Mouse (Mus musculus) C2C12 (cell line): ENCODE data around the gene Mei1. TPM values are rescaled to one million over a fixed set of nuclear protein-coding genes. Genes with fewer than 3 reads are reported as not detected.

Experiments used
- H3K27me3 ChIP-seq: one replicate; pipeline ENCODE4 v1.6.1; 2011; ENCODE audit not compliant: control insufficient read depth, insufficient read depth, insufficient read length
- H3K36me3 ChIP-seq: one replicate; pipeline ENCODE4 v1.6.1; 2011; ENCODE audit not compliant: control insufficient read depth, insufficient read depth
- H3K4me3 ChIP-seq: one replicate; pipeline ENCODE4 v1.5.1; 2011; ENCODE audit warnings: mild to moderate bottlenecking, control low read depth; ENCODE audit not compliant: poor library complexity, insufficient read depth, severe bottlenecking
- H3K79me2 ChIP-seq: one replicate; pipeline ENCODE4 v1.6.1; 2011; ENCODE audit not compliant: control insufficient read depth, insufficient read depth
- H3K79me3 ChIP-seq: one replicate; pipeline ENCODE4 v1.6.1; 2011; ENCODE audit warnings: low read depth, control low read depth
- H3ac ChIP-seq: one replicate; pipeline ENCODE3; 2011; ENCODE audit warnings: low read depth; ENCODE audit not compliant: control insufficient read depth, insufficient read length
- CEBPB ChIP-seq: IDR thresholded peaks from one replicate; pipeline ENCODE4 v1.6.1; 2011; ENCODE audit warnings: low read depth, mild to moderate bottlenecking, control low read depth, moderate library complexity
- CTCF ChIP-seq: IDR thresholded peaks from one replicate; pipeline ENCODE4 v1.5.1; 2011; ENCODE audit not compliant: control insufficient read depth, insufficient read depth, insufficient read length
- FOSL1 ChIP-seq: IDR thresholded peaks from one replicate; pipeline ENCODE4 v1.8.0; 2011; ENCODE audit warnings: mild to moderate bottlenecking, low read length; ENCODE audit not compliant: poor library complexity, insufficient read depth, severe bottlenecking
- MAX ChIP-seq: IDR thresholded peaks from one replicate; pipeline ENCODE4 v1.6.1; 2011; ENCODE audit warnings: mild to moderate bottlenecking, control low read depth
- MYOD1 ChIP-seq: IDR thresholded peaks from one replicate; pipeline ENCODE4 v1.6.1; 2011; ENCODE audit warnings: low read depth; ENCODE audit not compliant: control insufficient read depth, insufficient read length
- MYOG ChIP-seq: IDR thresholded peaks from one replicate; pipeline ENCODE4 v1.6.1; 2011; ENCODE audit not compliant: control insufficient read depth, insufficient read length; ENCODE audit errors: extremely low read depth
- USF1 ChIP-seq: IDR thresholded peaks from one replicate; pipeline ENCODE4 v1.6.1; 2011; ENCODE audit warnings: low read depth, mild to moderate bottlenecking, control low read depth, moderate library complexity
- polyA plus RNA-seq: library from polyadenylated mRNA; unstranded; fragments of >200 nt; fragmentation: generic; extraction: Trizol; gene quantifications from one replicate; pipeline ENCODE4 v1.2.1, GENCODE M21; 2012; ENCODE audit warnings: missing spikeins

Mei1 gene
- polyA plus RNA-seq, 1 experiment = not detected

GRCm38 (mm10) chr15:82130599-82130998 is 60.8 kb downstream of the Mei1 start:
- Histone ChIP-seq H3K79me2 (peaks cover 7% of the 10 kb centered on the region), H3K79me3 (no peaks in the 10 kb centered on the region), H3K27me3 (no peaks in the 10 kb centered on the region), H3K36me3 (peaks cover 27% of the 10 kb centered on the region), H3ac (no peak overlapping the region), H3K4me3 (no peak overlapping the region)
- TF ChIP-seq MYOG (no peak), CTCF (no peak), FOSL1 (no peak)

GRCm38 (mm10) chr15:82135372-82135771 is 65.6 kb downstream of the Mei1 start:
- TF ChIP-seq USF1 (no peak), MYOD1 (peak; percentile 75)
- Histone ChIP-seq H3K79me2 (no peaks in the 10 kb centered on the region), H3K79me3 (no peaks in the 10 kb centered on the region), H3ac (no peak overlapping the region), H3K4me3 (no peak overlapping the region), H3K36me3 (peaks cover 25% of the 10 kb centered on the region), H3K27me3 (no peaks in the 10 kb centered on the region)

- no peaks in the 10 kb centered on the region for H3K79me2 ChIP-seq
- H3K4me3 ChIP-seq = no peak overlapping the region
- no peak overlapping the region for H3ac ChIP-seq
- H3K79me3 ChIP-seq = no peaks in the 10 kb centered on the region
- TF ChIP-seq FOSL1 = no peak
- TF ChIP-seq CTCF = peak; percentile 67
- TF ChIP-seq MAX = no peak
- TF ChIP-seq MYOD1 = no peak
- H3K27me3 ChIP-seq = no peaks in the 10 kb centered on the region
- H3K36me3 ChIP-seq = peaks cover 11% of the 10 kb centered on the region
Measured at GRCm38 (mm10) chr15:82138565-82138964, 68.8 kb downstream of the Mei1 start.

- H3K36me3 ChIP-seq = peaks cover 8% of the 10 kb centered on the region
- H3K79me2 ChIP-seq = no peaks in the 10 kb centered on the region
- H3K79me3 ChIP-seq = no peaks in the 10 kb centered on the region
- H3ac ChIP-seq = no peak overlapping the region
- no peaks in the 10 kb centered on the region for H3K27me3 ChIP-seq
- TF ChIP-seq CTCF = no peak
- no peak overlapping the region for H3K4me3 ChIP-seq
Measured at GRCm38 (mm10) chr15:82139196-82139595, 69.4 kb downstream of the Mei1 start.

GRCm38 (mm10) chr15:82140355-82140754 is 70.6 kb downstream of the Mei1 start:
- Histone ChIP-seq H3K27me3 (no peaks in the 10 kb centered on the region), H3ac (no peak overlapping the region), H3K79me2 (no peaks in the 10 kb centered on the region), H3K4me3 (no peak overlapping the region), H3K79me3 (no peaks in the 10 kb centered on the region), H3K36me3 (peaks cover 8% of the 10 kb centered on the region)
- TF ChIP-seq FOSL1 (no peak), MYOG (no peak)

- no peak overlapping the region for H3ac ChIP-seq
- H3K36me3 ChIP-seq = peaks cover 8% of the 10 kb centered on the region
- no peaks in the 10 kb centered on the region for H3K27me3 ChIP-seq
- peaks cover 21% of the 10 kb centered on the region for H3K79me2 ChIP-seq
- TF ChIP-seq CEBPB (no peak), MYOD1 (no peak), MAX (no peak)
- no peak overlapping the region for H3K4me3 ChIP-seq
- H3K79me3 ChIP-seq = peaks cover 13% of the 10 kb centered on the region
Measured at GRCm38 (mm10) chr15:82144157-82144556, 74.4 kb downstream of the Mei1 start.

GRCm38 (mm10) chr15:82145408-82145807 is 75.6 kb downstream of the Mei1 start:
- H3K79me2 ChIP-seq = peaks cover 34% of the 10 kb centered on the region
- peaks cover 26% of the 10 kb centered on the region for H3K79me3 ChIP-seq
- H3ac ChIP-seq = no peak overlapping the region
- TF ChIP-seq MAX = no peak
- no peak for TF ChIP-seq CTCF
- TF ChIP-seq MYOD1 = no peak
- TF ChIP-seq MYOG = no peak
- no peak for TF ChIP-seq FOSL1
- TF ChIP-seq USF1 = no peak
- no peak for TF ChIP-seq CEBPB
- no peak overlapping the region for H3K4me3 ChIP-seq
- no peaks in the 10 kb centered on the region for H3K27me3 ChIP-seq
- peaks cover 18% of the 10 kb centered on the region for H3K36me3 ChIP-seq
